Mouse (Mus musculus): ENCODE data around the gene Plcd3. TPM values are rescaled to one million over a fixed set of nuclear protein-coding genes. Genes with fewer than 3 reads are reported as not detected.

Gene Plcd3
- polyA plus RNA-seq, 1 experiment from 2014 or later: 3.1 TPM

DNA sequence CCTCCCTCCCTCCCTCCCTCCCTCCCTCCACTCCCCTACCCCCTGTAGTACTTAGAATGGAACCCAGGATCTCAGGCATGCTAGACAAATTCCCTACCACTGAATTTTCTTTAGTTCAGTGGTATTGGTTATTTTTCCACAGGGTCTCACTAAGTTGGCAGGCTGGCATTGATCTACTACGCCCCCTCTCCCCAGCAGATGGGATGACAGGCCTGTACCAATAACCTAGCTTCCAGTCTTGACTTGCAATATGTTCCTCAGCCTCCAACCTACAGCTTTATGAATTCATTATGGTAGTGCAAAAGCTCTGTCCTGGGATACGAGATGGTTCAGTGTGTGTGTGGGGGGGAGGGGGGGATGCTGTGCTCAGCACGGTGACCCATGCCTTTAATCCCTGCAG lies 77.5 kb downstream of the Plcd3 start:
- no peak overlapping the region for H3K4me2 ChIP-seq (ENCODE audit: low read depth, low read length)
- WGBS: 91% methylated on average over 3 of the region's 3 CpGs
- ATAC-seq (ENCODE audit: low read depth): no peak
- H3K27ac ChIP-seq (ENCODE audit: low read length): no peak overlapping the region
- no peaks in the 10 kb centered on the region for H3K9me3 ChIP-seq (ENCODE audit: control insufficient read depth, low read length)
- H3K36me3 ChIP-seq (ENCODE audit: control insufficient read depth, insufficient read depth, low read length): no peaks in the 10 kb centered on the region; the same call in 1 of the 2 replicates
- no peak overlapping the region for H3K4me3 ChIP-seq (ENCODE audit: low read length)
- no peak overlapping the region for H3K9ac ChIP-seq (ENCODE audit: low read length)
- peaks cover 7% of the 10 kb centered on the region for H3K4me1 ChIP-seq (replicated peaks; ENCODE audit: control insufficient read depth, insufficient read depth, low read length)
- H3K27me3 ChIP-seq (ENCODE audit: control insufficient read depth, insufficient read depth, low read depth, low read length): no peaks in the 10 kb centered on the region

DNA sequence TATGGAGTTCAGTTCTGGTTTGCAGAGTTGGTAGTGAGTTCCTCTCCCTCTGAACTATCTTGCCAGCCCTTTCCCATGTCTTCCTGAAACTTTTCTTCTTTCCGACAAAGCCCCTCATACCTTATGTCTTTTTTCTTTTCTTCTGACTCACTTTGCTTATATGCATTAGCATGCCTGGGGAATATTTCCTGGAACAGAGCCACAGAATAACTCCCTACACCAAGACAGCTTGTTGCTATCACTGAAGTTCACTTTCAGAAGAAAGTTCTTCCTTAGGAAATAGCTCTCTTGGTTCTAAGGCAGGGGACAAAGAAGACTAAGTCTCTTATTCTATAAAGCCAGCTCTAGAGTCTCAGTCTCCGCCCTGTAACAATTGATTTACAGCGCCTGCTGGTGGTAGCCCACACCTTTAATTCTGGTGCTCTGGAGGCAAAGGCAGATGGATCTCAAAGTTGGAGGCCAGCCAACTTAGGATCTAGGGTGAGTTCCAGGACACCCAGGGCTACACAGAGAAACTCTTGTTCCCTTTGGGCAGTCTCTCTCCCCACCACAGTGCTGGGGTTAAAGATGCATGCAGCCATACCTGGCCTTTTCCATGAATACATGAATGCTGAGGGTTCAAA lies 80.6 kb downstream of the Plcd3 start:
- no peak for ATAC-seq (ENCODE audit: low read depth)
- Histone ChIP-seq H3K27ac (ENCODE audit: low read length) (no peak overlapping the region), H3K9me3 (ENCODE audit: control insufficient read depth, low read length) (no peaks in the 10 kb centered on the region), H3K9ac (ENCODE audit: low read length) (no peak overlapping the region), H3K4me3 (ENCODE audit: low read length) (no peak overlapping the region), H3K36me3 (ENCODE audit: control insufficient read depth, insufficient read depth, low read length) (no peaks in the 10 kb centered on the region; the same call in 1 of the 2 replicates), H3K4me2 (ENCODE audit: low read depth, low read length) (no peak overlapping the region), H3K27me3 (ENCODE audit: control insufficient read depth, insufficient read depth, low read depth, low read length) (no peaks in the 10 kb centered on the region), H3K4me1 (replicated peaks; ENCODE audit: control insufficient read depth, insufficient read depth, low read length) (peaks cover 6% of the 10 kb centered on the region)
- WGBS: 66% methylated on average over 3 of the region's 3 CpGs

Other genes with a start within 250 kb of the Plcd3 start
- gene Eftud2, start 220.7 kb downstream of the Plcd3 start, polyA plus RNA-seq (2015; fragmentation: Nextera tagmentation; extraction: Ambion mirVana): 174 and 183 TPM in 2 replicates
- 3.9 and 5.4 TPM in 2 replicates for gene Ccdc103, start 220.5 kb downstream of the Plcd3 start, polyA plus RNA-seq (2015; fragmentation: Nextera tagmentation; extraction: Ambion mirVana)
- gene Fam187a, start 216.5 kb downstream of the Plcd3 start, polyA plus RNA-seq (2015; fragmentation: Nextera tagmentation; extraction: Ambion mirVana): 0.09 TPM in 1 of 2 replicates, not detected in the other
- gene Gfap, start 200.7 kb downstream of the Plcd3 start, polyA plus RNA-seq (2015; fragmentation: Nextera tagmentation; extraction: Ambion mirVana): 0.18 and 0.63 TPM in 2 replicates
- gene Kif18b, start 176.5 kb downstream of the Plcd3 start, polyA plus RNA-seq (2015; fragmentation: Nextera tagmentation; extraction: Ambion mirVana): 13.7 and 14.0 TPM in 2 replicates
- 0.24 and 0.60 TPM in 2 replicates for gene C1ql1, start 155.0 kb downstream of the Plcd3 start, polyA plus RNA-seq (2015; fragmentation: Nextera tagmentation; extraction: Ambion mirVana)
- gene Nmt1, start 73.5 kb downstream of the Plcd3 start, polyA plus RNA-seq (2015; fragmentation: Nextera tagmentation; extraction: Ambion mirVana): 63.4 and 64.7 TPM in 2 replicates
- gene Dcakd, start 73.3 kb downstream of the Plcd3 start, polyA plus RNA-seq (2015; fragmentation: Nextera tagmentation; extraction: Ambion mirVana): 140 and 161 TPM in 2 replicates
- gene Acbd4, start within 50 bp of the Plcd3 start, polyA plus RNA-seq (2015; fragmentation: Nextera tagmentation; extraction: Ambion mirVana): 22.8 and 28.7 TPM in 2 replicates
- gene Hexim1, start 14.6 kb upstream of the Plcd3 start, polyA plus RNA-seq (2015; fragmentation: Nextera tagmentation; extraction: Ambion mirVana): 4.6 and 5.2 TPM in 2 replicates
- 8.7 and 10.1 TPM in 2 replicates for gene Hexim2, start 30.8 kb upstream of the Plcd3 start, polyA plus RNA-seq (2015; fragmentation: Nextera tagmentation; extraction: Ambion mirVana)
- 2.9 and 3.0 TPM in 2 replicates for gene Fmnl1, start 69.4 kb upstream of the Plcd3 start, polyA plus RNA-seq (2015; fragmentation: Nextera tagmentation; extraction: Ambion mirVana)
- 0.44 TPM in 2 replicates for gene 1700023F06Rik, start 106.9 kb upstream of the Plcd3 start, polyA plus RNA-seq (2015; fragmentation: Nextera tagmentation; extraction: Ambion mirVana)
- gene Spata32, start 116.8 kb upstream of the Plcd3 start, polyA plus RNA-seq (2015; fragmentation: Nextera tagmentation; extraction: Ambion mirVana): not detected in 2 replicates
- gene Map3k14, start 165.8 kb upstream of the Plcd3 start, polyA plus RNA-seq (2015; fragmentation: Nextera tagmentation; extraction: Ambion mirVana): 3.7 and 4.5 TPM in 2 replicates

All from lung, embryonic 16.5 days (tissue).